8 mouse cellular contexts compared by ENCODE assay signal in the genomic region with DNA sequence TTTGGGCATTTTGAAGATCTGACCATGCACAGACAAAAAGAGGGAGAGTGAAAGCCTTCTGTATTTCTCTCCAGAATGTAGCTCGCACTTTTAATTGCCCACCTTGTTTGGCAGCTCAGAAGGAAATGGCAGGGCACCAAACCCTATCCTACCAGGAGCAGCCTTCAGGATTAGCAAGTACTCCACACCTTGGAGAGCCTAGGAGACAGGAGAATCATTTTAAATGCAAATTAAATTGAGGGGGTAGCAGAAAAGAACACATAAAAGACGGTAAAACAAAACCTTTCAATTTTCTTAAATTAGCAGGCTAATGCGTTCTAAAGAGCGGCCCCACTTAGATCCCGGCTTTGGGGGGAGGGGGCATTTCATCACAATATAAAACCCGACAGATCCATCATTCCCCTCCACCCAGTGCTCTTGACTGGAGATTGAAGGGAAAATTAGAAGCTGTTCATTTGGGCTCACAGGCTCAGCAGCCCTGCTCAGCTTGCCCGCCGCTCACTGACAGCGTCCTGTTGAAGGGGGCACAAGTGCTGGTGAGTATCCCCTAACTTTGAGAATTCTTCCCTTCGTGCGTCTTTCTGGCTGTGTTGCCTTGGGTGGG. TPM values are rescaled to one million over a fixed set of nuclear protein-coding genes. Genes with fewer than 3 reads are reported as not detected.
DNase-seq lines count a peak whose midpoint lies in the region; ATAC-seq and TF ChIP-seq lines count a peak whose summit lies in the region.

Gene Phactr1 (plus strand): TSS at position 233 of the 604 bp plus-strand sequence.

- no peaks in the 10 kb centered on the region for H3K27me3 ChIP-seq in neural tube, embryonic 11.5 days (ENCODE audit: control insufficient read depth, insufficient read depth, low read length)
- peaks cover 4% of the 10 kb centered on the region; the same call in 1 of the 2 replicates for H3K27me3 ChIP-seq in neural tube, embryonic 13.5 days

- H3K27ac ChIP-seq in neural tube, embryonic 11.5 days (ENCODE audit: low read depth, low read length) = no peak within 1 kb of the TSS
- peak within 1 kb of the TSS; percentile 91 for H3K27ac ChIP-seq in layer of hippocampus, adult 2 months
- H3K27ac ChIP-seq in neural tube, embryonic 13.5 days (replicated peaks) = no peak within 1 kb of the TSS

- no peak within 1 kb of the TSS for H3K9ac ChIP-seq in neural tube, embryonic 11.5 days (ENCODE audit: low read length)
- no peak within 1 kb of the TSS for H3K9ac ChIP-seq in neural tube, embryonic 13.5 days

- no peak for ATAC-seq in neural tube, embryonic 11.5 days (ENCODE audit: insufficient read depth, low FRiP score, low TSS enrichment)
- ATAC-seq in neural tube, embryonic 13.5 days (ENCODE audit: low read depth) = no peak

- no peak within 1 kb of the TSS for H3K4me2 ChIP-seq in neural tube, embryonic 11.5 days (ENCODE audit: low read depth)
- H3K4me2 ChIP-seq in neural tube, embryonic 13.5 days = peak within 1 kb of the TSS; percentile 25; the same call in 1 of the 2 replicates

- H3K4me3 ChIP-seq in neural tube, embryonic 11.5 days (ENCODE audit: low read depth, low read length) = no peak within 1 kb of the TSS
- peak within 1 kb of the TSS; percentile 61 for H3K4me3 ChIP-seq in layer of hippocampus, adult 2 months
- H3K4me3 ChIP-seq in neural tube, embryonic 13.5 days = no peak within 1 kb of the TSS

- intact Hi-C loops in heart, postnatal 14 days (cut with DNase I) = no loop called here

- TF ChIP-seq CTCF in layer of hippocampus, adult 2 months (conservative IDR thresholded peaks at IDR 0.05) = no peak

- DNase-seq in cerebellum, postnatal 10 days = peak; percentile 7 to 25
- DNase-seq in cerebellum, postnatal 14 days = no peak
- peak; percentile 10 for DNase-seq in neural tube, embryonic 11.5 days (ENCODE audit: low spot score)
- no peak for DNase-seq in neural tube, embryonic 10.5 days (ENCODE audit: extremely low spot score, low spot score)
- no peak for DNase-seq in layer of hippocampus, adult 2 months (ENCODE audit: low spot score in 2 of 2)
- DNase-seq in kidney, postnatal 14 days = no peak
- no peak for DNase-seq in heart, postnatal 14 days

- H3K36me3 ChIP-seq in neural tube, embryonic 11.5 days (ENCODE audit: control insufficient read depth, insufficient read depth, low read length) = no peaks in the 10 kb centered on the region
- no peaks in the 10 kb centered on the region for H3K36me3 ChIP-seq in neural tube, embryonic 13.5 days

- 16% methylated on average over 11 of the region's 11 CpGs for WGBS in neural tube, embryonic 11.5 days
- 11% methylated on average over 11 of the region's 11 CpGs for WGBS in neural tube, embryonic 13.5 days

- no peaks in the 10 kb centered on the region for H3K9me3 ChIP-seq in neural tube, embryonic 11.5 days (ENCODE audit: control insufficient read depth, low read length)
- H3K9me3 ChIP-seq in neural tube, embryonic 13.5 days = no peaks in the 10 kb centered on the region

- no peaks in the 10 kb centered on the region for H3K4me1 ChIP-seq in neural tube, embryonic 11.5 days (ENCODE audit: control insufficient read depth, insufficient read depth, low read length)
- peaks cover 11% of the 10 kb centered on the region for H3K4me1 ChIP-seq in neural tube, embryonic 13.5 days (replicated peaks)

RNA-seq across cellular contexts. Expression of gene Phactr1, which starts in this region (rescaled TPM):
- polyA plus RNA-seq in neural tube, embryonic 11.5 days (2014; fragmentation: Nextera tagmentation; extraction: Ambion mirVana) = 30.7 and 41.1 TPM in 2 replicates
- total RNA-seq in layer of hippocampus, adult 2 months (2021) = 100 to 1,000 TPM; 307 to 310 TPM
- 48.3 and 50.3 TPM in 2 replicates for polyA plus RNA-seq in neural tube, embryonic 13.5 days (2015; fragmentation: Nextera tagmentation; extraction: Ambion mirVana)
- total RNA-seq in heart, postnatal 14 days (2021) = 1 to 10 TPM; 7.2 to 7.4 TPM

Comparison
In these comparisons a context has a peak if more than half of its experiments do, and no peak if none do; other contexts are left out.
1. RNA of gene Phactr1 (total RNA-seq): 307 to 310 TPM in layer of hippocampus, adult 2 months; 7.2 to 7.4 TPM in heart, postnatal 14 days; every median in the first group is over 10 times any median in the second.
2. DNase-seq: peak in cerebellum, postnatal 10 days (2 of 2) and neural tube, embryonic 11.5 days (single experiment); none in cerebellum, postnatal 14 days (0 of 2), neural tube, embryonic 10.5 days (single experiment), layer of hippocampus, adult 2 months (0 of 2), kidney, postnatal 14 days (single experiment) and heart, postnatal 14 days (0 of 2).